Mouse (Mus musculus): ENCODE results near the gene Msrb3. TPM values are rescaled to one million over a fixed set of nuclear protein-coding genes. Genes with fewer than 3 reads are reported as not detected.

Gene Msrb3
- total RNA-seq, 1 experiment from 2014 or later, result 40.0 TPM

- peak; percentile 59 for DNase-seq
These were observed 37.7 kb downstream of the Msrb3 start for GRCm38 (mm10) chr10:120861194-120861593.

- DNase-seq, result peak; percentile 55
These were observed 41.3 kb downstream of the Msrb3 start for GRCm38 (mm10) chr10:120857531-120858001.

GRCm38 (mm10) chr10:120854329-120854728 lies 44.6 kb downstream of the Msrb3 start:
- DNase-seq, result no peak

- DNase-seq, result no peak
These were observed 45.1 kb downstream of the Msrb3 start for GRCm38 (mm10) chr10:120853816-120854215.

- peak; percentile 50 for DNase-seq
These were observed 47.6 kb downstream of the Msrb3 start for GRCm38 (mm10) chr10:120851196-120851781.

GRCm38 (mm10) chr10:120850391-120851195 lies 48.3 kb downstream of the Msrb3 start:
- DNase-seq, result peak; percentile 17

- no peak for DNase-seq
These were observed 50.2 kb downstream of the Msrb3 start for GRCm38 (mm10) chr10:120848677-120849076.

GRCm38 (mm10) chr10:120847785-120848184 lies 51.1 kb downstream of the Msrb3 start:
- DNase-seq, result no peak

- DNase-seq, result no peak
These were observed 58.9 kb downstream of the Msrb3 start for GRCm38 (mm10) chr10:120839966-120840365.

GRCm38 (mm10) chr10:120834531-120834930 lies 64.4 kb downstream of the Msrb3 start:
- no peak for DNase-seq

GRCm38 (mm10) chr10:120833836-120834235 lies 65.1 kb downstream of the Msrb3 start:
- no peak for DNase-seq

- no peak for DNase-seq
These were observed 71.1 kb downstream of the Msrb3 start for GRCm38 (mm10) chr10:120827761-120828160.

- DNase-seq, result no peak
These were observed 71.9 kb downstream of the Msrb3 start for GRCm38 (mm10) chr10:120826795-120827669.

GRCm38 (mm10) chr10:120826381-120826780 lies 72.5 kb downstream of the Msrb3 start:
- DNase-seq, result no peak

GRCm38 (mm10) chr10:120825594-120825993 lies 73.3 kb downstream of the Msrb3 start:
- DNase-seq, result no peak

GRCm38 (mm10) chr10:120821491-120822358 lies 77.2 kb downstream of the Msrb3 start:
- no peak for DNase-seq

- no peak for DNase-seq
These were observed 78.1 kb downstream of the Msrb3 start for GRCm38 (mm10) chr10:120820781-120821300.

- no peak for DNase-seq
These were observed 83.6 kb downstream of the Msrb3 start for GRCm38 (mm10) chr10:120815290-120815689.

GRCm38 (mm10) chr10:120811796-120812443 lies 87.0 kb downstream of the Msrb3 start:
- peak; percentile 27 for DNase-seq

- DNase-seq, result no peak
These were observed 87.9 kb downstream of the Msrb3 start for GRCm38 (mm10) chr10:120810832-120811571.

All from adrenal gland, postnatal 14 days (tissue).